Mouse (Mus musculus) left cerebral cortex, adult 8-10 months (tissue): ENCODE results near the gene Cdc34b. TPM values are rescaled to one million over a fixed set of nuclear protein-coding genes. Genes with fewer than 3 reads are reported as not detected.
"Not testable (repeated sequence)": the region's sequence is repeated elsewhere in the genome, so short reads cannot be mapped to it uniquely, and the experiment has no call there.

ENCODE experiments used
- DNase-seq, 2 experiments: peaks; one replicate each; pipeline ENCODE4 v3.0.0; 2022; ENCODE audit warnings: low spot score in 2 of 2
- total RNA-seq, 4 experiments: library from RNA; stranded (reverse); gene quantifications; 2 replicates each; pipeline ENCODE4 v1.2.4; 2022

Gene Cdc34b
- under 1 TPM in 2 of 4 experiments, not detected in 2; 0.27 to 0.51 TPM for total RNA-seq

DNA sequence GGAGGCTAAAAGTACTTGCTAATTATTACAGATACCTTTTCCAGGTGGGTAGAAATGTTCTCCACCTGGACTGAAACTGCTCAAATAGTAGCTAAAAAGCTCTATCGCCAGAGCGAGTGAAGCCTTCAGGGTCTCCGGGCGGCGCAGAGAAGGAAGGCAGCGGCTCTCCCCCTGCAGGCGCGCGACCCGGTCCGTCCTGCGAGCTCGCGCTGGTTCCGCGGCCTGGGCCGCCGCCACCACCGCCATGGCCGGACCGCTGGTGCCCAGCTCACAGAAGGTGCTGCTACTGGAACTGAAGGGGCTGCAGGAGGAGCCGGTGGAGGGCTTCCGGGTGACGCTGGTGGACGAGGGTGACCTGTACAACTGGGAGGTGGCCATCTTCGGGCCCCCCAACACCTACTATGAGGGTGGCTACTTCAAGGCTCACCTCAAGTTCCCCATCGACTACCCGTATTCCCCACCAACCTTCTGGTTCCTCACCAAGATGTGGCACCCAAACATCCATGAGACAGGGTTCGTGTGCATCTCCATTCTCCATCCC, at the start of gene Cdc34b:
Gene Cdc34b, plus strand, starts transcription at position 51 of the 541 bp plus-strand sequence.
- no peak for DNase-seq

DNA sequence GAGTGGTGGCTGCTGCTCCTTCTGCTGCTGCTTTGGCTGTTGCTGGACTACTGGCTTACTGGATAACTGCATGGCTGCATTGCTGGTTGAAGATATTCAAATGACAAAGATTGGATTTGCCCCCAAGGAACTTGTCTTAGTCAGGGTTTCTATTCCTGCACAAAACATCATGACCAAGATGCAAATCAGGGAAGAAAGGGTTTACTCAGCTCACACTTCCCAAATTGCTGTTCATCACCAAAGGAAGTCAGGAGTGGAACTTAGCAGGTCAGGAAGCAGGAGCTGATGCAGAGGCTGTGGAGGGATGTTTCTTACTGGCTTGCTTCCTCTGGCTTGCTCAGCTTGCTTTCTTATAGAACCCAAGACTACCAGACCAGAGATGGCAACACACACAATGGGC, 49.1 kb upstream of the Cdc34b start:
- not testable (repeated sequence) for DNase-seq

GRCm38 (mm10) chr11:94695508-94695907, 46.1 kb upstream of the Cdc34b start:
- no peak for DNase-seq

DNA sequence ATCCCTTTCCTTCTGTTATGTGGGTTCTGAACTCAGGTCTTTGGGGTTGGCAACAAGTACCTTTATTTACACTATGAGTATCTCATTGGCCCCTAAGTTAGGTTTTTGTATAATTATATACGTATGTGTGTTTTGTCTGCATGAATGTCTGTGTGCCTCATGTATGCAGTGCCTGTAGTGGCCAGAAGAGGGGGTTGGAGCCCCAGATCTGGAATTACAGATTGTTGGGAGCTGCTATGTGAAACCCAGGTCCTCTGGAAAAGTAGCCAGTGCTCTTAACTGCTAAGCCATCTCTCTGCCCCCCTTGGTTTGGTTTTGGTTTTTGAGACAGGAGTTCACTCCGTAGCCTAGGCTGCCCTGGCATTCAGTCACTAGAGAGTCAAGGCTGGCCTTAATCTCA, 44.4 kb upstream of the Cdc34b start:
- DNase-seq = no peak

DNA sequence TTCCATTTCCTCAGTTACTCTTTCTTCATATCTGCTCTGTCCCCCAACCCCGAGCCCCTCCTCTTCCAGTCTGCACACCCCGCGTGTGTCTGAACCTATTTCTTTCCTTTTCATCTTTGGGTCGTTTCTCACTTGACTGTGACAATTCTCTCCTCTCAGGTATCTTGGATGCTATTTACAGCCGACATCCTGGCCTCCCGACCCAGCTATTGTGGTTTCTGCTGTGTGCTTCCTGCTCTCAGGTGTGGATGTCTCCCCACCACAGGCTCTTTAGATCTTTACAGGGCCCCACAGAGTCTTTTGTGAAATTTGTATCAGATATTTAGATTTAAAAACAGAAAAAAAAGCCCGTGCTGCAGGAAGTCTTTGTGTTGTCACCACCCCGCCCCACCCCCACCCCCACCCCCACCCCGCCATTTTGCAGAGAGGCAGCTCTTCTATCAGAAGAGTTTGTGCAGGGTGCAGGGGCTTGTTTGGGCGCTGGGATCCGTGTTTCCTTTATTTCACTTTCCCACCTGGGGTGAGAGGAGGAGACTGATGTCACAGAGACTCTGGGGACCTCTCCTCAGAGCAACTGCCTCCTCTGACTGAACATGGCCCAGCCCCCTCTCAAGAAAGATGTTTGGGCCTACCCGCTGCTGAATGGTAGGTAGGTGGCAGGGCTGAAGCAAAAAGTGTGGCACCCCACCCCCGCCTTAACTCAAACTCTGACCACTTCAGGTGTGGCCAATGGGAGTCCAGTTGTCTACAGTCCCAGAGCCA, 43.7 kb upstream of the Cdc34b start:
- no peak for DNase-seq

DNA sequence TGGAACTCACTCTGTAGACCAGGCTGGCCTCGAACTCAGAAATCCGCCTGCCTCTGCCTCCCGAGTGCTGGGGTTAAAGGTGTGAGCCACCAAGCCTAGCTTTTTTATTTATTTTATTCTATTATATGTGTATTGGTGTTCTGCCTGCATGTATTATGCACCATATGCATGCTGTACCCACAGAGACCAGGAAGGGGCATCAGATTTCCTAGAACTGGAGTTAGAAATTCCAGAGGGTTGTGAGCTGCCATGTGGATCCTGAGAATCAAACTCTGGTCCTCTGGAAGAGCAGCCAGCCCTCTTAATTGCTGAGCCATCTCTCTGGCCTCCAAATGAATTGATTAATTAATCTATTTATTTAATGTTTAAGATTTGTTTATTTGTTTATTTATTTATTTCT, 42.2 kb upstream of the Cdc34b start:
- no peak for DNase-seq

- no peak for DNase-seq
Observed at GRCm38 (mm10) chr11:94701401-94702215, 40.0 kb upstream of the Cdc34b start.

DNA sequence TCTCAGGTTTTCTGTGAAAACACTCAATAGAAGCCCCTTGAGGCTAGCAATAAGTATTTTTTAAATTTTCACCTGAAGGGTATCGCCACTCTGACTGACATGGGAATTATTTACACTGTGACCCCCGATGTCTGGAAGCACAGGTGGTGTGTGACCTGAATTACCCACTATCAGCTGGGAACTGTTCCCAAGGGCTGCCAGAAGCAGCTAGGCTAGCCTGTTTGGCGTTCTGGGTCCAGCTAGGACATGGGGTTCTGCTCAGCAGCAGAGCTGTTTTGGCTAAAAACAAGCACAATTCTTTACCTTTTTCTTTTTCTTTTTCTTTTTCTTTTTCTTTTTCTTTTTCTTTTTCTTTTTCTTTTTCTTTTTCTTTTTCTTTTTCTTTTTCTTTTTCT, 39.4 kb upstream of the Cdc34b start:
- DNase-seq = no peak

- no peak for DNase-seq
Observed at GRCm38 (mm10) chr11:94704020-94704419, 37.6 kb upstream of the Cdc34b start.

- no peak for DNase-seq
Observed at GRCm38 (mm10) chr11:94704472-94704871, 37.1 kb upstream of the Cdc34b start, which contains the start of gene Gm11541. Gm11541 (minus strand) TSS chr11:94704499.

- no peak for DNase-seq
Observed at GRCm38 (mm10) chr11:94713246-94713860, 28.2 kb upstream of the Cdc34b start.

- DNase-seq = peak in 1 of 2 experiments; percentile 14
Observed at GRCm38 (mm10) chr11:94715622-94716021, 26.0 kb upstream of the Cdc34b start.

GRCm38 (mm10) chr11:94716754-94717153, 24.8 kb upstream of the Cdc34b start:
- no peak for DNase-seq

- DNase-seq = no peak
Observed at GRCm38 (mm10) chr11:94717239-94717638, 24.3 kb upstream of the Cdc34b start.

- DNase-seq = no peak
Observed at GRCm38 (mm10) chr11:94718113-94718909, 23.3 kb upstream of the Cdc34b start.

- no peak for DNase-seq
Observed at GRCm38 (mm10) chr11:94719216-94719615, 22.4 kb upstream of the Cdc34b start.

DNA sequence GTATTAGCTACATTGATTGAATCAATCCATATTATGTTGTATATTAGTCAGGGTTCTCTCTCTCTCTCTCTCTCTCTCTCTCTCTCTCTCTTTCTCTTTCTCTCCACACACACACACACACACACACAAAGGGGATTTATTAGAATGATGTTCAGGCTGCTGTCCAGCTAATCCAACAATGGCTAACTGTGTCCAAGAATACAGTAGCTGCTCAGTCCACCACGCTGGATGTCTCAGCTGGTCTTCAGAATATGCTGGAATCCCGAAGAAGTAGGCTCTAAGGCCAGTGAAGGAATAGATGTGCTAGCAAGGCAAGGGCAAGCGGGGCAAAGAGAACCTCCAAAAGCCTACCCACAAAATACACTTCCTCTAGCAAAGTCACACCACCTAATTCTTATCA, 14.3 kb upstream of the Cdc34b start:
- DNase-seq = no peak

GRCm38 (mm10) chr11:94728545-94728944, 13.0 kb upstream of the Cdc34b start:
- no peak for DNase-seq

- DNase-seq = no peak
Observed at GRCm38 (mm10) chr11:94729565-94729964, 12.0 kb upstream of the Cdc34b start.

GRCm38 (mm10) chr11:94730261-94730660, 11.3 kb upstream of the Cdc34b start:
- peak in 1 of 2 experiments; percentile 39 for DNase-seq

GRCm38 (mm10) chr11:94731229-94731628, 10.4 kb upstream of the Cdc34b start:
- no peak for DNase-seq
